Mouse (Mus musculus): ENCODE measurements at regions not wholly inside any gene's neighbourhood (a gene's known extent, or its start where the extent isn't known, plus 50 kb on each side); places are given as distances from the start of the nearest gene placed in this dataset.
"Not testable (repeated sequence)": the region's sequence is repeated elsewhere in the genome, so short reads cannot be mapped to it uniquely, and the experiment has no call there.

- Histone ChIP-seq H3K4me3 (no peak overlapping the region), H3K36me3 (no peaks in the 10 kb centered on the region), H3K9ac (no peak overlapping the region), H3K4me1 (replicated peaks) (no peaks in the 10 kb centered on the region), H3K9me3 (0 out of 2 replicates have a peak, but pooled peaks cover 3% of the 10 kb centered on the region), H3K27ac (replicated peaks) (no peak overlapping the region), H3K4me2 (no peak overlapping the region), H3K27me3 (no peaks in the 10 kb centered on the region)
- ATAC-seq (ENCODE audit: low FRiP score, low read depth), result no peak
- WGBS, result 69% methylated on average over 1 of the region's 1 CpGs
These were observed 75.3 kb upstream of the Adam6b start for GRCm38 (mm10) chr12:113413996-113414395.

DNA sequence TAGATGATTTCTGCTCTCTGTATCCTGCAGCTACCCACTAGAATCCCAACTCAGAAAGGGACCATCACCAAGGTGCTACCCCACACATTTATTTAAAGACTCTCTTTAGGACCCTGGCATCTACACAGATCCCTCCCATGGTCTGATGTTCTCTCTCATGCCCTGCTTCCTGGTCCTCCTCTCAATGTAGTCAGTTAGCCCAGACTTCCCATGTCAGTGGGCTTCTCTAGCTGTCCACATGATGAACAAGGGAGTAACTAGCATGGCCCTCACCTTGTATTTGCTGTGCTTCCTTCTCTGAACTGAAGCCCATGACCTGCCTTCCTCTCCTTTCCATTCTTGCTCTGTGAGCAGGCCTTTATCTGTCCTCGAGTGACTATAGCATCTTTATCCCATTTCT is 71.8 kb upstream of the Adam6b start:
- Histone ChIP-seq H3K36me3 (no peaks in the 10 kb centered on the region), H3K4me1 (replicated peaks) (no peaks in the 10 kb centered on the region), H3K4me3 (no peak overlapping the region), H3K27ac (replicated peaks) (no peak overlapping the region), H3K9ac (no peak overlapping the region), H3K9me3 (0 out of 2 replicates have a peak, but pooled peaks cover 3% of the 10 kb centered on the region), H3K4me2 (no peak overlapping the region), H3K27me3 (no peaks in the 10 kb centered on the region)
- no peak for ATAC-seq (ENCODE audit: low FRiP score, low read depth)
- 71% methylated on average over 1 of the region's 1 CpGs for WGBS

- no peaks in the 10 kb centered on the region for H3K9me3 ChIP-seq
- no peak overlapping the region for H3K4me3 ChIP-seq
- 80% methylated on average over 5 of the region's 5 CpGs for WGBS
- H3K9ac ChIP-seq, result no peak overlapping the region
- H3K27ac ChIP-seq (replicated peaks), result no peak overlapping the region
- H3K36me3 ChIP-seq, result no peaks in the 10 kb centered on the region
- no peaks in the 10 kb centered on the region for H3K4me1 ChIP-seq (replicated peaks)
- no peak for ATAC-seq (ENCODE audit: low FRiP score, low read depth)
- no peaks in the 10 kb centered on the region for H3K27me3 ChIP-seq
- no peak overlapping the region for H3K4me2 ChIP-seq
These were observed 70.4 kb upstream of the Adam6b start for GRCm38 (mm10) chr12:113418731-113419402.

DNA sequence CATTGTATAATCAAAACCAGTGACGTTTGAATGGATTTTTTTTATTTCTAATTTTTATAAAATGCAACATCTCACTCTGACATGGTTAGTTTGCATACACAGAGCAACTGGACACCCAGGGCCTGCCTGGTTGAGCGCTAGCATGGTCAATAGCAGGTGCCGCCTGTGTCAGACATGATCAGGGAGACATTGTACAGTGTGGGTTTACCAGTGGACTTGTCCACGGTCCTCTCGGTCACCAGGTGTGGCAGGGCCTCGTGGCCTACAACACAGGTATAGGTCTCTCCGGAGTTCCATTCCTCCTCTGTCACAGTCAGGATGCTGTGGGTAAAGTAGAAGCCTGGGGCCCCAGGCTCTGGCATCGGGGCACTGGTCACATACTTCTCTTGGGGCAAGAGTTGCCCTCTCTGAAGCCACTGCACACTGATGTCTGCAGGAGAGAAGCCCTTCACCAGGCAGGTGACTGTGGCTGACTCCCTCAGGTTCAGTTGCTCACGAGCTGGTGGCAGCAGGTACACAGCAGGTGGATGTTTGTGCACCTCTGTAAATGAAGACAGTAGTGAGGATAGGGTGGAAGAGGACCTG is 68.5 kb upstream of the Adam6b start:
- no peak overlapping the region for H3K27ac ChIP-seq (replicated peaks)
- no peaks in the 10 kb centered on the region for H3K4me1 ChIP-seq (replicated peaks)
- H3K4me2 ChIP-seq, result no peak overlapping the region
- H3K9me3 ChIP-seq, result no peaks in the 10 kb centered on the region
- H3K9ac ChIP-seq, result no peak overlapping the region
- WGBS, result 85% methylated on average over 9 of the region's 9 CpGs
- no peak for ATAC-seq (ENCODE audit: low FRiP score, low read depth)
- H3K27me3 ChIP-seq, result no peaks in the 10 kb centered on the region
- H3K36me3 ChIP-seq, result no peaks in the 10 kb centered on the region
- H3K4me3 ChIP-seq, result no peak overlapping the region

DNA sequence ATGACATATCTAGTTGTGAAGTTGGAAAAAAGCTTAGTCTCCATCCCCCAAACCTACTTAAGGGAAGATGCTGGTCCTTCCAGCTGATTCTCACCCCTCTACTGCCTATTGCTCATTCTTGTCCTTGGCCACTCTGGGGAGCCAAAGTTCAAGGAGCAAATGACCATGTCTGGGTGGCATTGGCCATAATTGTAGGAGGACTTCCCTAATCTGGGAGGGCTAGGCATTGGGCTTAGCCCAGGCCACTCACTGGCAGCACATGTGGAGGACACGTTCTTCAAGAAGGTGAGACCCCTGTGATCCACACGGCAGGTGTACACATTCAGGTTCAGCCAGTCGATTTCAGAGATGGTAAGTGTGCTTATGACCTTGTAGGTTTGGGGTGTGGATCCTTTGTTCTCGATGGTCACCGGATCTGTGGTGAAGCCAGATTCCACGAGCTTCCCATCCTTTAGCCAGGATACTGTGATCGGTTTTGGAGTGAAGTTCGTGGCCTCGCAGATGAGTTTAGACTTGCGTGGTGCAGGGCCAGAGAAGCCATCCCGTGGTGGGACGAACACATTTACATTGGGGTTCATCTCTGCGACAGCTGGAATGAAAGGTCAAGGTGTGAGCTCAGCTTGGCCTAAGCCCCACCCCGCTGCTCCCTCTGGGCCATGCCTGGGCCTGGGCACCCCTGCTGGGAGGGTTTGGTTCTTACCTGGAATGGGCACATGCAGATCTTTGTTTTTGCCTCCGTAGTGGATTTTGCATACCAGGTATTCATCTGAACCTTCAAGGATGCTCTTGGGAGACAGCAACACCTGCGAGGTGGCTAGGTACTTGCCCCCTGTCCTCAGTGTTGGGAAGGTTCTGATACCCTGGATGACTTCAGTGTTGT is 67.4 kb upstream of the Adam6b start:
- no peak overlapping the region for H3K27ac ChIP-seq (replicated peaks)
- H3K27me3 ChIP-seq, result no peaks in the 10 kb centered on the region
- H3K4me2 ChIP-seq, result no peak overlapping the region
- no peaks in the 10 kb centered on the region for H3K36me3 ChIP-seq
- H3K4me3 ChIP-seq, result no peak overlapping the region
- no peak overlapping the region for H3K9ac ChIP-seq
- no peaks in the 10 kb centered on the region for H3K4me1 ChIP-seq (replicated peaks)
- WGBS, result 86% methylated on average over 16 of the region's 16 CpGs
- ATAC-seq (ENCODE audit: low FRiP score, low read depth), result no peak
- H3K9me3 ChIP-seq, result no peaks in the 10 kb centered on the region

- H3K4me3 ChIP-seq, result no peak overlapping the region
- WGBS, result 87% methylated on average over 5 of the region's 5 CpGs
These were observed 66.5 kb upstream of the Adam6b start for GRCm38 (mm10) chr12:113422736-113423254.

DNA sequence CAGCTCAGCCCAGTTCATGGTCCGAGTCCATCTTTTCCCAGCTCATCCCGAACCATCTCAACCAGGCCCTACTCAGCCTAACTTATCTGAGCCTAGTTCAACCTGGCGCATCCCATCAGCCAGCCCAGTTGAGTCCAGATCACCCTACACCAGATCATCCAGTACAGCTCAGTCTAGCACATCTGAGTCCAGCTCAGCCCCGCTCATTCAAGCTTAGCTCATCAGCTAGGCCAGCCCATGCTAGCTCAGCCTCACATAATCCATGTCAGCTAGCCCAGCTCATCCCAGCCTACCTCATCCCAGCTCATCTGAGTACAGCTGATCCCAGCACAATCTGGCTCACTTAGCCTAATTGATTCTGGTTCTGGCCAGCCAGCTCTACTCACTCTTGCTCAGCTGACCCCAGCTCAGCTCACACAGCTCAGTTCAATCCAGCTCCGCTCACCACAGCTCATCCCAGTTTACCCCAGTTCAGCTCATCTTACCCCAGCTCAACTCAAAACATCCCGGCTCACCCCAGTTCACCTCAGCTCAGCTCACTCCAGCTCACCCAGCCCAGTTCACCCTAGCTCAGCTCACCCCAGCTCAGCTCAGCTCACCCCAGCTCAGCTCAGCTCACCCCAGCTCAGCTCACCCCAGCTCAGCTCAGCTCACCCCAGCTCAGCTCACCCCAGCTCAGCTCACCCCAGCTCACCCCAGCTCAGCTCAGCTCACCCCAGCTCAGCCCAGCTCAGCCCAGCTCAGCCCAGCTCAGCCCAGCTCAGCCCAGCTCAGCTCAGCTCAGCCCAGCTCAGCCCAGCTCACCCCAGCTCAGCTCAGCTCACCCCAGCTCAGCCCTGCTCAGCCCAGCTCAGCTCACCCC is 65.3 kb upstream of the Adam6b start:
- ATAC-seq (ENCODE audit: low FRiP score, low read depth), result no peak
- Histone ChIP-seq H3K36me3 (no peaks in the 10 kb centered on the region), H3K4me1 (replicated peaks) (no peaks in the 10 kb centered on the region), H3K9me3 (no peaks in the 10 kb centered on the region), H3K4me2 (no peak overlapping the region), H3K4me3 (no peak overlapping the region), H3K27me3 (no peaks in the 10 kb centered on the region), H3K9ac (no peak overlapping the region), H3K27ac (replicated peaks) (no peak overlapping the region)
- WGBS, result 86% methylated on average over 6 of the region's 6 CpGs

More at GRCm38 (mm10) chr12:113422736-113423254, 66.5 kb upstream of the Adam6b start:
- no peaks in the 10 kb centered on the region for H3K9me3 ChIP-seq
- no peaks in the 10 kb centered on the region for H3K27me3 ChIP-seq
- no peak for ATAC-seq (ENCODE audit: low FRiP score, low read depth)
- no peaks in the 10 kb centered on the region for H3K4me1 ChIP-seq (replicated peaks)
- no peak overlapping the region for H3K9ac ChIP-seq
- H3K4me2 ChIP-seq, result no peak overlapping the region
- no peak overlapping the region for H3K27ac ChIP-seq (replicated peaks)
- no peaks in the 10 kb centered on the region for H3K36me3 ChIP-seq

DNA sequence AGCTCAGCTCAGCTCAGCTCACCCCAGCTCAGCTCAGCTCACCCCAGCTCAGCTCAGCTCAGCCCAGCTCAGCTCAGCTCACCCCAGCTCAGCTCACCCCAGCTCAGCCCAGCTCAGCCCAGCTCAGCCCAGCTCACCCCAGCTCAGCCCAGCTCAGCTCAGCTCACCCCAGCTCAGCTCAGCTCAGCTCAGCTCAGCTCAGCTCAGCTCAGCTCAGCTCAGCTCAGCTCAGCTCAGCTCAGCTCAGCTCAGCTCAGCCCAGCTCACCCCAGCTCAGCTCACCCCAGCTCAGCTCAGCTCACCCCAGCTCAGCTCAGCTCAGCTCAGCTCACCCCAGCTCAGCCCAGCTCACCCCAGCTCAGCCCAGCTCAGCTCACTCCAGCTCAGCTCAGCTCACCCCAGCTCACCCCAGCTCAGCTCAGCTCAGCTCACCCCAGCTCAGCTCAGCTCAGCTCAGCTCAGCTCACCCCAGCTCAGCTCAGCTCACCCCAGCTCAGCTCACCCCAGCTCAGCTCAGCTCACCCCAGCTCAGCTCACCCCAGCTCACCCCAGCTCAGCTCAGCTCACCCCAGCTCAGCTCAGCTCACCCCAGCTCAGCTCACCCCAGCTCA is 64.6 kb upstream of the Adam6b start:
- H3K9me3 ChIP-seq; H3K4me1 ChIP-seq (replicated peaks); H3K4me3 ChIP-seq; H3K27me3 ChIP-seq; H3K27ac ChIP-seq (replicated peaks); H3K4me2 ChIP-seq; ATAC-seq (ENCODE audit: low FRiP score, low read depth); H3K9ac ChIP-seq; H3K36me3 ChIP-seq: not testable (repeated sequence)

- no peaks in the 10 kb centered on the region for H3K36me3 ChIP-seq
- ATAC-seq (ENCODE audit: low FRiP score, low read depth), result no peak
- no peaks in the 10 kb centered on the region for H3K27me3 ChIP-seq
- no peak overlapping the region for H3K27ac ChIP-seq (replicated peaks)
- H3K9me3 ChIP-seq, result no peaks in the 10 kb centered on the region
- no peaks in the 10 kb centered on the region for H3K4me1 ChIP-seq (replicated peaks)
- H3K4me3 ChIP-seq, result no peak overlapping the region
- 85% methylated on average over 8 of the region's 8 CpGs for WGBS
- H3K9ac ChIP-seq, result no peak overlapping the region
- H3K4me2 ChIP-seq, result no peak overlapping the region
These were observed 63.9 kb upstream of the Adam6b start for GRCm38 (mm10) chr12:113425209-113426070.

DNA sequence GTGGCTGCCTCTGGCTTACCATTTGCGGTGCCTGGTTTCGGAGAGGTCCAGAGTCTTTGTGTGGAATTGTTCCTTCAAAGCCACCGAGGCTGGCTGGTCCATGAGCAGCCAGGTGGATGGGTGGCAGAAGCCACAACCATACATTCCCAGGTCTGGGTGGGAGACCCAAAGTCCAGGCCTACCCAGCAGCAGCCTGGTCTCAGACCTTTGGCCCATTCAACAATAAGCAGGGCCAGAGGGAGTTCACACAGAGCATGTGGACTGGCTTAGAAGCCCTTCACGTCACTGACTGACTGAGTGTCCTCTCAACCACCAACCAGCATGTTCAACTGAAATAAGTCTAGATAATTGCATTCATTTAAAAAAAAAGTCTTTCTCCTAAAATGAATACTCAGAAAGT is 62.7 kb upstream of the Adam6b start:
- H3K4me3 ChIP-seq, result no peak overlapping the region
- H3K9me3 ChIP-seq, result no peaks in the 10 kb centered on the region
- H3K4me2 ChIP-seq, result no peak overlapping the region
- H3K27me3 ChIP-seq, result no peaks in the 10 kb centered on the region
- 84% methylated on average over 4 of the region's 4 CpGs for WGBS
- no peak overlapping the region for H3K27ac ChIP-seq (replicated peaks)
- H3K9ac ChIP-seq, result no peak overlapping the region
- no peaks in the 10 kb centered on the region for H3K36me3 ChIP-seq
- no peaks in the 10 kb centered on the region for H3K4me1 ChIP-seq (replicated peaks)
- ATAC-seq (ENCODE audit: low FRiP score, low read depth), result no peak

Measured in hindbrain, embryonic 15.5 days (tissue).